Mouse (Mus musculus): Measurements from ENCODE around the gene Gm9. TPM values are rescaled to one million over a fixed set of nuclear protein-coding genes. Genes with fewer than 3 reads are reported as not detected.

The Gm9 gene
- not detected for polyA plus RNA-seq (2017; shearing (Covaris generic))

DNA sequence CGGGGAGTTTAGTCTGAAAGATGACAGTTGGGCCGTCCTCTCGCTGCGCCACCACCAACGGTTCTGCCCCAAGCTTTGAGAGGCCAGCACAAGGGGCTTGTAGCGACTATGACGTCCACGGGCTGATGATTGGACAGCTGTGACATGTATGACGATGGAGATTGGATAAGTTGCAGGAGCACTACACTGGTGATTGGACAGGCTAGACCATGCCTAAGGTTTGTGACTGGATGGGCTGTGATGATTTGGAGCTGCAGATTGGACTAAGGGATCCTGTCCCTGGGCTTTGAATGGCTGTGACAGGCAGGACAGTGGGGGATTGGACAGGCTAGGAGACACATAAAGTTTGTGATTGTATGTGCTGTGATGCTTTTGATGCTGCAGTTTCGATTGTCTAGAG, at the start of gene Gm9:
Gene Gm9 (minus strand): TSS at position 101 of the 400 bp plus-strand sequence.

DNA sequence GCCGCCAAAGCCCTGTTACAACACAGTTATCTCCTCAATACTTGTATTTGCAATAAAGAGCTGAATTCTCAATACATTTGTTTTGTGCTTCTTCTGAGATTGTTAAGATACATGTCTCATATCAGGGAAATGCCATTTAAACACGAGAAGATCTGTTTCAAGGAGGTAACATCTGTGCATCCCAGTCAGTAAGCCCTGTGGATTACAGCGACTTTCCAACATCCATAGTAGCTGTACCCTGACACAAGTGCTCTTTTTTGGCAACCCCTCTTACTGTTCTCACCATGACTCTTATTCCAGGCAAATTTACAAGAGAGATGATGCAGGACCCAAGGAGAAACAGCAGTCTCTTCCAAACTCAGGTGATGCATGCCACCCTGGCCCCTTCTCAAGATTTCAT, 38.8 kb upstream of the Gm9 start, which contains the start of gene Rhox3a:
Gene Rhox3a (plus strand): TSS at position 301 of the 400 bp plus-strand sequence.

DNA sequence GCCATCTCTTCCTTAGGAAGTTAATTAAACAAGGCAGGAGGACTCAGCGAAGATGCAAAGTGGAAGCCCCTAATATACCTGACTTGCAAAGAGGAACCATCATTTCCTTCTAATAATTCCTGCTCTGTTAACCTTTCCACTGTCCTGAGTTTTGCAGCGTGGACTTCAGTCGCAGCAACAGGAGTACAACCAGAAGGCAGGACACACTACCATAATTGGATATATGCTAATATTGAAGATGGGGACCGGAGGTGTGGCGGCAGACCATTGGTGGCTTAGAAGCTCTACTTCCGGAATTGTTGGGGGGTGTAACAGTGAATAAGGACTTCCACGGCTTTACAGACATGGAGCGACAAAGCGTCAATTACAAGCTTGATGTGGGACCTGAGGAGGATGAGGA, 33.8 kb upstream of the Gm9 start, which contains the start of gene Rhox2a:
Gene Rhox2a (plus strand): TSS at position 301 of the 400 bp plus-strand sequence.

DNA sequence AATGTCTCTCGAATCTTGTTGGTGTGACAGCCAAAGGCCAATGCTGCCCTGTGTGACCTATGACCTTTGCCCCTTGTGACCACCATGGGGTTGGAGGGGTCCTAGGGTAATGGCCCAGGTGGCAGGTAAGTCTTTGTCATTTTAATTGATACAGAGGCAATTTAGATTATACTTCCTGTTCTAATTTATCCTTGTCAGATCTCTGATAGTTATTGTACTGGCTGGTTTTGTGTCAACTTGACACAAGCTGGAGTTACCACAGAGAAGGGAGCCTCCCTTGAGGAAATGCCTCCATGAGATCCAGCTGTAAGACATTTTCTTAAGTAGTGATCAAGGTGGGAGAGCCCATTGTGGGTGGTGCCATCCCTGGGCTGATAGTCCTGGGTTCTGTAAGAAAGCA, 11.3 kb upstream of the Gm9 start, which contains the start of gene Rhox1:
Gene Rhox1 (minus strand): TSS at position 101 of the 400 bp plus-strand sequence.

DNA sequence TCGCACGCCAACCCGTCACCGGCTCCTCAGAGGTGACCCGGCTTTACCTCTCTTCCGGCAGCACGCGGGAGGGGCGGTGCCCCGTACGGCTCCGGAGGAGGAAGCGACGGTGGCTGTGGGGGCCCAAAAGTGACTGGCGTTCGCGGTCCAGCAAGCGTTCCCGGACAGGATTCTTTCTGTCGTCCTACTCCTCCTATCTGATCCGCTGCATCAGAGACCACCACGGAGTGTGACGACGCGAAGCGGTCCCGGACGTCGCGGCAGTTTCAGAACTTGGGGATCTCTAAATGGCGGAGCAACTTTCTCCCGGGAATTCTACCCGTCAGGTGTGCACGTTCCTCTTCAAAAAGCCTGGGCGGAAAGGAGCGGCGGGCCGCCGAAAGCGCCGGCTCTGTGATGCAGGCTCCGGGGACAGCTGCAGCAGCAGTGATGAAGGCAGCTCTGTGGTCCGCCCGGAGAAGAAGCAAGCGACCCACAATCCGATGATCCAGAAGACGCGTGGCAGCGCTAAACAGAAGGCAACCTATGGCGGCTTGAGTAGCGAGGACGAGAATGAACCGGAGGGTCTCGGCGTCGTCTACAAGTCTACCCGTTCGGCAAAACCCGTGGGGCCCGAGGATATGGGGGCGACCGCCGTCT, 19.6 kb downstream of the Gm9 start, which contains the start of the genes Ndufa1 and Rnf113a1:
Gene Ndufa1 (minus strand): TSS at position 59 of the 639 bp plus-strand sequence.
Gene Rnf113a1 (plus strand): TSS at position 141 of the 639 bp plus-strand sequence.

DNA sequence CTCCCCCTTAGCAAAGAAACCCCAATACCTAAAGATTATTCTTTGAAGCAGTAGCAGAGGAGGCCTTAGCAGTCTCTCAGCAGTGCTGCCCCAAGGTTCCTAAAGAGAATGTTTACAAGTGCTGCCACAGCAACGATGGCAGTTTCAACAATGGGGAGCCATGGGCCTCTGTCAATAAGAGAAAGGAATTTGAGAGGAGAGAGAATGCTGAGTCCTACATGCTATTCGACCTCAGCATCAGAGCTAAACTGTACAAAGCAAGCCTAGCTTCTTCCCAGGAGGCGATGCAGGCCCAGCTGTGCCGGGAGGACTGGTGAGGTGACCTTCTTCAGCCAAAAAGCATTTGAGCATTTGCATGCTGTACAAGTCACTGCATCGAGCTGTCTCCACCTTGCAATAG, 42.1 kb downstream of the Gm9 start, which contains the start of gene Akap14:
Gene Akap14 (minus strand): TSS at position 101 of the 400 bp plus-strand sequence.

Other genes with a start within 250 kb of the Gm9 start
- 116 TPM for gene Sept6, start 219.2 kb downstream of the Gm9 start, polyA plus RNA-seq (2017; shearing (Covaris generic))
- gene Sowahd, start 162.2 kb downstream of the Gm9 start, polyA plus RNA-seq (2017; shearing (Covaris generic)), result not detected
- 409 TPM for gene Rpl39, start 125.6 kb downstream of the Gm9 start, polyA plus RNA-seq (2017; shearing (Covaris generic))
- gene Upf3b, start 100.7 kb downstream of the Gm9 start, polyA plus RNA-seq (2017; shearing (Covaris generic)), result 9.1 TPM
- 13.2 TPM for gene Nkap, start 84.2 kb downstream of the Gm9 start, polyA plus RNA-seq (2017; shearing (Covaris generic))
- gene Akap14, start 42.2 kb downstream of the Gm9 start, polyA plus RNA-seq (2017; shearing (Covaris generic)), result not detected
- gene Ndufa1, start 19.9 kb downstream of the Gm9 start, polyA plus RNA-seq (2017; shearing (Covaris generic)), result 177 TPM
- gene Rnf113a1, start 19.8 kb downstream of the Gm9 start, polyA plus RNA-seq (2017; shearing (Covaris generic)), result 2.8 TPM
- gene Rhox1, start 11.2 kb upstream of the Gm9 start, polyA plus RNA-seq (2017; shearing (Covaris generic)), result not detected
- not detected for gene Rhox2a, start 33.9 kb upstream of the Gm9 start, polyA plus RNA-seq (2017; shearing (Covaris generic))
- not detected for gene Rhox3a, start 38.9 kb upstream of the Gm9 start, polyA plus RNA-seq (2017; shearing (Covaris generic))
- gene Rhox4a, start 54.3 kb upstream of the Gm9 start, polyA plus RNA-seq (2017; shearing (Covaris generic)), result 1.2 TPM
- gene Rhox3a2, start 169.0 kb upstream of the Gm9 start, polyA plus RNA-seq (2017; shearing (Covaris generic)), result not detected
- gene Rhox4a2, start 179.8 kb upstream of the Gm9 start, polyA plus RNA-seq (2017; shearing (Covaris generic)), result not detected
- not detected for gene Rhox2b, start 201.0 kb upstream of the Gm9 start, polyA plus RNA-seq (2017; shearing (Covaris generic))
- not detected for gene Rhox4b, start 221.5 kb upstream of the Gm9 start, polyA plus RNA-seq (2017; shearing (Covaris generic))
- gene Rhox2c, start 242.6 kb upstream of the Gm9 start, polyA plus RNA-seq (2017; shearing (Covaris generic)), result not detected
- not detected for gene Rhox3c, start 247.5 kb upstream of the Gm9 start, polyA plus RNA-seq (2017; shearing (Covaris generic))